Mouse (Mus musculus): ENCODE measurements around the gene Fbxo28.
A peak's percentile ranks its signal among the peaks of the same experiment; 100 is the strongest.
"Not testable (repeated sequence)": the region's sequence is repeated elsewhere in the genome, so short reads cannot be mapped to it uniquely, and the experiment has no call there.

Fbxo28 gene

DNA sequence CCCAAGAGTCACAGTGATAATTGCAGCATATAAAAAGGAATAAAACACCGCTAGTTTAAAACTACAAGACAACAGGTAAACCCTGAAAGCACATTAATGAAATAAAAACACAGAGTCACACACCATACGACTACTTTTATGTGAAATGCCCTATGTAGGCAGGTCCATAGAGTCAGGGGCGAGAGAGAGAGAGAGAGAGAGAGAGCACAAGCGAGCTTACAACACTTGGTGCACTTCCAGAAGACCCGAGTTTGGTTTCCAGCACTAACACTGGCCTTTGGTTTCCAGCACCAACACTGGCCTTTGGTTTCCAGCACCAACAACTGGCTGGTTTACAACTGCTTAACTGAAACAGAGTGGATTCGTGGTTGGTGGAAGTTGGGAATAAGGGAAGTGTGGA is 564 bp upstream of the Fbxo28 start:
- DNase-seq (ENCODE audit: low spot score): no peak

DNA sequence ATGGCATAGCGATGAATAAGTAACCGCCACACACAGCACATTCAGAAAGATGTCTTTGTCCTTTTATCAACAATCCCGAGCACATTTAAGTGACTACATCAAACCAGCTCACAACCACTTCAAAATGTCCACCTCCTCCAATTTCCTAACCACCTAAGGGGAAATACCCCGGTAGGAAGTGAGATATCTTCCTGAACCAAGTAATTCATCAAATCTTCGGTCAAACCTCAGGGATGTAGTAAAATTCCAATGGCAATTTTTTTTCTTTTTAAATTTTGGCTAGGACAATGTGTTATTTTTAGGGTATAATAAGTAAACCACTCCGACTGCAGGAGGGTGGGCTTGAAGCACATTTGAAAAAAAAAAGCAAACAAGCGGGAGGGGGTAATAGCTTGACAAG is 1.1 kb downstream of the Fbxo28 start:
- DNase-seq (ENCODE audit: low spot score): peak; percentile 12

DNA sequence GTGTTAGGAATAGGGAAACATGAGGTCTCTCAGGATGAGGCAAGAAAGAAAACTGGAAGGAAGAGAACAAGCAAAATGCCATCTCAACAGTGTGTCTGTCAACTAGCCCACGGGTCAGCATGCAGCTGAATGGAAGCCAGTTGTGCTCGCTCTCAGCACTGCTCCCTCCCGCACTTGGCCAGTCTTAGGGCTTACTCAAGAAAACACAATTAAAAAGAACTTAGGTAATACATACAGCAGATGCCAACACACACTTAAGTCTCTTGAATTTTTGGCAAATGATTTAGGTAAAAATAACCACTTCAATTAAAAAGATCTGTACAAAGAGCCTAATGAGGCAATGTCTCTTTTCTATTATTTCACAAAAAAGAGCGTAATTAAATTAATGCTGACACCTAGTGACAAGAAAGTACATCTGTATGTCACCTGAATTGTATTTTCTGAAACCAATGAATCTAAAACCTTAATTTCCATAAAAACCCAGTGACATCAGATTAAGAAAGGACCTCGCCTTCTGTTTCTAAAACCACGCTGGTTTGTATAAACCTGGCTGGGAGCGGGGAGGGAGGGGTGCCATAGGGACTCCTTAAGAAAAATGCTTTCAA is 2.4 kb downstream of the Fbxo28 start:
- DNase-seq (ENCODE audit: low spot score): no peak

DNA sequence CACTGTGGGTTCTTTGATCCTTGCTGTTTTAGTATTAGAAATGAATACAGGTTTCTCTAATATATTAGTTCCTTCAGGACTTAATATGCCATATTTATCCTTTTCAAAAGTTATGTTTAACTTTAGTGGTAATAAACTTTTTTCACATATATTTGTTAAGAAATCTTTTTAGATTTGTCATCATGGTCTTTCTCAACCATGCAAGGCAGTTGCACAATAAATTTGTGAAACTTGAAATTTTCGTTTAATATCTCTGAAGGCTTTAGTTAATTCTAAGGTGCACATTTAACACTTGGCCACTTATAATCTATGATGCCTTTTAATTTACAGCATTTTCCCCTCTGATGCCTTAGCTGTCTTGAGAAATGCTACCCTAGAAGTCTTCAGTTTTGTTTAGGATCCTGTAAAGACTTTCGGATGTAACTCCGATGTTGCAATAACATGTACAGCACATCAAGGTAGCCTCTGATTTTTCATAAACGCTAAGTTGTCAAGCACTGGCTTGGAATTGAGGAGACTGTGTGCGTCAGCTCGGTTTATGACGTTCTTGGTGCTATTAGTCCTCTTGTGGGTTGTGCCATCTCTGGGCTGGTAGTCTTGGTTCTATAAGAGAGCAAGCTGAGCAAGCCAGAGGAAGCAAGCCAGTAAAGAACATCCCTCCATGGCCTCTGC is 7.5 kb downstream of the Fbxo28 start:
- no peak for DNase-seq (ENCODE audit: low spot score)

DNA sequence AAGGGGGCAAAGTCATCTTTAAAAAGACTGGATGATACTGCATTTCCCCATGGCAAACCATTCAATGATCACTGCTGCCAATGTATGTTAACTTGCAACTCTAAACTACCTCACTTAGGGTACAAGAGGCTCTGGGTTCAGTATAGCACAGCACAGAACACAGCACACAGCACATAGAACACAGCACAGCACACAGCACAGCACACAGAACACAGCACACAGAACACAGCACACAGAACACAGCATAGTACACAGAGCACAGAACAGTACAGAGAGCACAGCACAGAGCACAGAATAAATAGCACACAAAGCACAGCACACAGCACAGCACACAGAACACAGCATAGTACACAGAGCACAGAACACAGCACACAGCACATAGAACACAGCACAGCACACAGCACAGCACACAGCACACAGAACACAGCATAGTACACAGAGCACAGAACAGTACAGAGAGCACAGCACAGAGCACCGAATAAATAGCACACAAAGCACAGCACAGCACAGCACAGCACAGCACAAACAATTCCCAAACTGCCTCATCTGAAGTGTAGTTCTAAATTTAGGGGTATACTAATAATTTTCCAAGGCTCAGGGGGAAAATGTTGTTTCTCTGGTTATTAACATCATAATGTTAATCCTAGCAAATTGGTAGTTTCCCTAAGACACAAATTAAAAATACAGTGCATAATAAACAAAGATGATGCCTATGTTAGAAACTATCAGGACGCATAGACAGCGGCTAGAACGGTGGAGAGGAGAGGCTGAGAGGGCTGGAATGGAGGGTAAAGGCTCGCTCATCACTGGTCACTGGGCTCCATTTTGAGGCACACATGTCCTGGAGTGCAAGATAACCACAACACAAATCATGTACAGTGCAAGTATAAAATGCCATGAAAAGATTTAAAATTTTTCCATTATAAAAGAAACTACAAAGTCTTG is 9.1 kb downstream of the Fbxo28 start:
- DNase-seq (ENCODE audit: low spot score): no peak

DNA sequence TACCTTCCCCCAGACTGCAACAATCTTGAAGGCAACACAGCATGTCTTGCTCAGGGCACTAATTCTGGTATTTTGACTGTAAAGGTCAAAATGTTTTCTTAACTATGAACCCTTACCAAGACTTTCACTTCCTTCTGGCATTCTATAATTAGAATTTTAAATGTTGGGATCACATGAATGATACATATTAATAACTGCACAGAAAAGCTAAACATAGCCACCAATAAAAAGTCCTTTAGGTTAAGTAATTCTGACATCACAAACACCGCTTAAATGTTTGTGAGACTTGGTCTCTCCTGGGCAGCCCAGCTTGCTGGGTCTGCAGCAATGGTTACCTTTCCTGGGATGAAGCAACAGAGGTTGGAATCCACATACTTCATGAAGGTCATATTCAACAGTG is 15.5 kb downstream of the Fbxo28 start:
- no peak for DNase-seq (ENCODE audit: low spot score)

DNA sequence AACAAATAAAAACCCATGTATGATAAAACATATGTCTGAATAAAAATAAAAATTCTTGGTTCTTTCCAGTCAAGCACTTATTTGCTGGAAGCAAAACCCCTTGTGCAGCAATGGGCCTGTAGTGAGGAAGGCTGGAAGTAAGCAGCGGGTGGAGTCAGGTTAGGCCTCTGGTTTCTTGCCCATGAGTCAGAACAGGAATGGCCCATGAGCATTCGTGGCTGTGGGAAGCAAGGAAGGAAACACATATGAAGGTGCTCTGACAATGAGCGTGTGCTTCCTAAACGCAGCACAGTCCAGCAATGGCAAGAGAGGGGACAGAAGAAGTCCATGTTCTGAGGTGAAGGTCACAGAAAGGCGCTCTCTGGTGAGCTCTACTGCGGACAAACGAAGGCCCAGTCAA is 16.9 kb downstream of the Fbxo28 start:
- DNase-seq (ENCODE audit: low spot score): no peak

DNA sequence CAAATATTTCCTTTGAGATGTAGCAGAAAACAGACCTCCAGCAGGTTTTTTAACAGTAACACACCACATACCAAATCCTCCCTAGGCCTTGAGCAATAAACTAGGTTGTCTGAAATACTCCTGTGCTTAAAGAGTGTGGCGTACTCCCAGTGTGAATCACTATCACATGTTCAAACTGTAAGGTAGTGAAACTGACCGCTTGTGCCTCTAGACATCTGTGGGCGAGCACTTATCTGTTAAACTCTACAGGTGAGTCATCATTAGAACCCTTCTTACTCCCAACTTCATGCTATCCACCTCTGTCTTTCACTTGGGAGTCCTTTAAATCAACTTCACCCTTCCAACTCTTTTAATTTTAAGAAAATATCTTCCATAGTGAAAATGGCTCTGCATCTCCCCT is 18.3 kb downstream of the Fbxo28 start:
- DNase-seq (ENCODE audit: low spot score): no peak

DNA sequence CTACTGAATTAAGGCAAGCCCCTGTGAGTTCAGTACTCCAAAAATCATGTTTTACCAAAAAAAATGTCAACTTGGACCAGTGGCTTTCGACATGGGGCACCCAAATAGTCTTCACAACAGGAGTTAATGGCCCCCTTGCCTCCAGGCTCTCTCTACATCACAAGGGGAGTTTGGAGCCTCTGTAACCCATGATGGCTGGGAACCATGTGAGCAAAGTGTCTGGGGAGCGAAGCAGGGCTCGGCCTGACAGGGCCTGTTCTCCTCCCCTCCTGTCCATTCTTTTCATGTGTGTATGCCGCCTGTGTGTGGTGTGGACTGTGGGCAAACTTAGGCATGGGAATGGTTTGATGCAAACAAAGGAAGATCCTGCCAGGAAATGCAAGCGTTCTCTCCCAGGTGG is 27.2 kb downstream of the Fbxo28 start:
- no peak for DNase-seq (ENCODE audit: low spot score)

DNA sequence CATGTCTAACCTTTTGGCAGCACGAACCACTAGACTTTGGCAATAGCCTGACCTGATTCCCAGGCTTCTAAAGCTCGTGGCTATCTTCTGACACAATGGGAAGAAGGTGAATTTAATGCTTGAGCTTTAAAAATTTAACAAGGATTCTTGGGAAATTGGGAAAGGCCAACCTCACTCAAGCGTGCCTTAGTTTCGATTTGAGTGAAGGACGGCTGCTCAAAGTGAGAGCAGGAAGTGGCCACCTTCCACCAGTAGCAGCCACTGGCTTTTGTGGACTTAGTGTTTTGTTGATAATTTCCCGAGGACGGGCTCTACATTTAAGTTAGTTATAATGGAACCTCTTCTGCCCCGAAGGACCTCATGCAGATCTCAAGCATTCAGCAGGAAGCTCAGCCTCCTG is 28.2 kb downstream of the Fbxo28 start:
- DNase-seq (ENCODE audit: low spot score): no peak

DNA sequence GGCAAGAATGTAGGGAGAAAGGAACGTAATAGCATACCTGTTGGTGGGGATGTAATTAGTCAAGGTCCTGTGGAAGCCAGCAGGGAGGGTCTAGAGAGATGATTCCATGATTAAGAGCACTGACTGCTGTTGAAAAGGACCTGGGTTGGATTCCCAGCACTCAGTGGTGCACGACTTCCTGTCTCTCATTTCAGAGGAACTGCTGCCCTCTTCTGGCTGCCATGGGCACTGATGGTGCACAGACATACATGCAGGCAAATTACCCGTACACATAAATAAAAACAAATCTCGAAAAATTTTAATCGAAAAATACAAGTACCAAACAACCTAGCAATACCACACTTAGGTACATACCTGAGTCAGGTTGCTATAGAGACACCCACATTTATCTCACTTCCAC is 30.1 kb downstream of the Fbxo28 start:
- no peak for DNase-seq (ENCODE audit: low spot score)

DNA sequence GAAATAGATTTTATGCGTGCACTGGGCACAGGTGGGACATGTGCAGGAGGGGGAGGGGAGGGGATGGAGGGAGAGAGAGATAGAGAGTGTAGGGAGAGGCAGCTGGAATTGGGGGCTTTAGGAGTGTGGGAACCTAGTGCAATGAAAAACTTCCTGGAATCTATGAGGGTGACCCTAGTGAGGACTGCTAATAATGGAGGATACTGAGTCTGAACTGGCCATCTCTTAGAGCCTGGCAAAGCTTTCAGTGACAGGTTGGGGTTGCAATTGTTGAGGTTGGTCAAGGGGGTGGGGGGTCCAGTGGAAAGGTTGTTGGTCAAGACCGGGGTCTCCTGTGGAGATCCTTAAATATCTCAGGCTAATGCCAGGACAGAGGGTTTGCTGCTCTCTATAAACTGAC is 31.1 kb downstream of the Fbxo28 start:
- DNase-seq (ENCODE audit: low spot score): no peak

DNA sequence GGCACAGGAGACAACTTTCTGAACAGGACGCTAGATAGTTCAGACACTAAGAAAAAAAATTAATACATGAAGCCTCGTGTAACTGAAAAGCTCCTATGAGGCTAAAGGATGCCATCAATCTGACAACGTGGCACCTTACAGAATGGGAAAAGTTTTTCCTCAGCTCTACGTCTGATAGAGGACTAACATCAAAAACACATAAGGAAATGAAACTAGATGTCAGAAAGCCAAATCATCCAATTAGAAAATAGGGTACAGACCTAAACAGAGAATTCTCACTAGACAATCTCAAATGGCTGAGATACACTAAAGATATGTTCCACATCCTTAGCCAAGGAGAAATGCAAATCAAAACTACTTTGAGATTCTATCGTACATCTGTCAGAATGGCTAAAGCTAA is 32.0 kb downstream of the Fbxo28 start:
- no peak for DNase-seq (ENCODE audit: low spot score)

DNA sequence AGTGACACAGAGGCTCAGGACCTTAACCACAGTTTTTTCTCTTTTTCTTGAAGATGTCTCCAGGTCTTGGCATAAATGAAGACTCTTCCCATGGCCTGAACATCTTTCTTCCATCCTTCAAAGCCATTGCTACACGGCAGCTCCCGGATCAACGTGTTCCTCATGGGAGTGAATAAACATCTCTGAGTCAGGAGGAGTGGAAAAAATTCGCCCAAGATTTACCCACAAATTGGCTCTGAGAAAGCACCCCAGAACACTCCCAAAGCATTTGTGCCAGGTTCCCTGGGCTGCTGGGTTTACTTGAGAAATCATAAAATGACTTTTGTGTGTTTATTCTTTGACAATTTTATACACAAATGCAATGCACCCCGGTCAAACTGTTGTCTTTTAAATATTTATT is 38.5 kb downstream of the Fbxo28 start:
- no peak for DNase-seq (ENCODE audit: low spot score)

DNA sequence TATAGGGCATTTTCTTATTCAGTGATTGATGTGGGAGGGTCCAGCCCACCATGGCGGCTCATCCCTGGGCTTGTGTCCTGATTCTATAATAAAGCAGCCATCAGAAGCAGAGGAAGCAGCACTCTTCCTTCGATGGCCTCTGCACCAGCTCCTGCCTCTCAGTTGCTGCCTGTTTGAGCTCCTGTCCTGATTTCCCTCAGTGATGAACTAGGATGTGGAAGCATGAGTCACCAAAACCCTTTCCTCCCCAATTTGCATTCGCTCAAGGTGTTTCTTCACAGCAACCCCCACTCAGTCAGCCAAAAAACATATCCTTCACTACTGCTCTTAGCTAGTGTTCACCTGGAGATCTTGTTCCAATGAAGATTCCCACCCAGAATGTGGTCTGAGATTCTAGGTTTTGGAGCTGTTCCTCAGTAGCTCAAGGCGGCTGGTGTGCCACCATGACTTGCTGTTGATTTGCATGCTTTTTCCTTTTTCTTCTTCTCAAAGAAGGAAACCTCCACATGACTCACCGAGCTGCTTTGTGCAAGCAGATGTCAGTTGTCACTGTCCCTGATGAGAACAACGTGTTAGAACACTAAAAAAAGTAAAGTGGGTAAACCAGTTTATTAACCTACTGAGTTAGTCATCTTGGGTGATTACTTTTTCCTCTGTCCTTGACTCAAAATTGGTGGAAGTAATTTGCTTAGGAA is 39.1 kb downstream of the Fbxo28 start:
- DNase-seq (ENCODE audit: low spot score): no peak

DNA sequence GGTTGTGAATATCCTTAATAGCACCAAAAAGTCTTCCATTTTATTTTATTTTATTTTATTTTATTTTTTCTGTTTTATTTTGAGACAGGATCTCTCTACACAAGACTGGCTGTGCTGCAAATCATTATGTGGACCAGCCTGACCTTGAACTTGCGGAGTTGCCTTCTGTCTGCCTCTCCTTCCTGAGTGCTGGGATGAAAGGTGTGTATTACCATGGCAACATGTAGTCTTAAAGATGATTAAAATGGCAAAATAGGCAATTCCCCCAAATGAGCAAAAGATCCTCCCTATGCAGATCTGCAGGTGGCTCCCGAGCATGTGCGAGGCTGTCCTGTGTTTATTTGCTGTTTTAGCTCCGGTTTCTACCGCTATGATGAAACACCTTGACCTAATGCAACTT is 43.6 kb downstream of the Fbxo28 start:
- DNase-seq (ENCODE audit: low spot score): no peak

DNA sequence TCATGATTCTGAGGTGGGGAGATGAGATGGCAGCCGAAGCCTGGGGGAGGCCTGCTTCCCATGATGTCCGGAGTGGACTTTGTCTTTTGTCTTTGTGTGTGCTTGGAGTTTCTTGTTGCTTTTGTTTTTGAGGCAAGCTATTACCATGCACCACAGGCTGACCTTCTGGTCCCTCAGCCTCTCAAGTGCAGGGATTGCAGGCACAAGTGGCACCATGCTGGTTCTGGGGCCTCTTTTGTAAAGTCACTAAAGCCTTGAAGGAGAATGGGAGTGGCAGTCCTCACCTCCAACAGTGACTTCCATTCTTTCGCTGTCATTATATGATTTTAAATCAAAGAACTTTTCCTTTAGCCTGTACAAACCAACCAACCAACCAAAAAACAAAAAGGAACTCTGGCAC is 44.2 kb downstream of the Fbxo28 start:
- peak; percentile 12 for DNase-seq (ENCODE audit: low spot score)

DNA sequence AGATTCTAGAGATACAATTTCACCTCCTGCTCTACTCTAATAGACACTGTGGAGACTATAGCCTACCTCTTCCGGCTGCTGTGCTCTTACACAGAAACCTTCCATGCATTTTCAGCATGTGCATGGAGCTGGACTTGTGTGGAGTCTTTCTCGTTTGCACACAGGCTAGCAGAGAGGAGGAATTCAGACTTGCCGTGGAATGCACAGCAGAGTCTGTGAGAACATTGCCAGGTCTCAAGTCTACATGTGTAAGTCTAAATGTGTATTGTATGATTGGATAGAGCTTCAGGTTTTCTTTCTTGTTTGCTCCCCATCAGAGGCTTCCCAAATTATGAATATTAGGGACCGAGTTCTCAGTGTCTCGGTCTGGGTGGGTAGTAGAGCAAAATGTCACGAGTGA is 44.6 kb downstream of the Fbxo28 start:
- DNase-seq (ENCODE audit: low spot score): no peak

DNA sequence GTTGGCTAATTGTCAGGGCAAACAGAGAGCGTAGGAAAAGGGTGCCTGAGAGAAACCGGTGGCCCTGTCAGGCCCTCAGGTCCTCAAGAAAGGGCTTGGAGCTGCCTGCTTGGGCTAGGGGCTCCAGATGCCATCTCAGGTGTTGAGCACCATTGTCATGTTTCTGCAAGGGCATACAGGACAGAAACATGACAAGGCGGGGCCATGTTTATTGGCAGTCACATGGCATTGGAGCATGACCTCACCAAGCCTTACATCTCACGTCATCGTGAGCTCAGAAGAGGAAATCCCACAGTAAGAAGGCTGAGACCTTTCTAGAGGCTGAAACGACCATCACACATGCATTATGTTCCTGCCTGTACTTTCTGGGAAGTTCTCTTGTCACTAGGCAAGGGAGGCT is 45.3 kb downstream of the Fbxo28 start:
- no peak for DNase-seq (ENCODE audit: low spot score)

DNA sequence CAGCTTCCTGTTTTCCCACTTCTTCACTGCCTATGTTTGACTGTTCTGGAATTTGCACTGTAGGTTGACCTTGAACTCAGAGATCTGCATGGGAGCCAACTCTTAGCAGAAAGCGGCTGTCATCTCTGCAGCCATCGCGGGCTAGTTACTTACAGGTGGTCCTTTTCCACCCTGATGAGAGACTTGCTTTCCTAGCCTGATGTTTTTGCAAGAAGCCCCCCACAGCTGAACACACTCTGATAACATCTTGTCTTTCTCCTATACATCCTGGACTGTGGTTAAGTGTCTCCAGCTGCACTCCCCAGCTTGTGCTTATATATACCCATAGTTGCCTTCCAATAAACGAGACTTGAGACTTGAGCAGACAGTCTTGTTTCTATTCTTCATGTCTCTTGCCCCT is 49.1 kb downstream of the Fbxo28 start:
- no peak for DNase-seq (ENCODE audit: low spot score)

DNA sequence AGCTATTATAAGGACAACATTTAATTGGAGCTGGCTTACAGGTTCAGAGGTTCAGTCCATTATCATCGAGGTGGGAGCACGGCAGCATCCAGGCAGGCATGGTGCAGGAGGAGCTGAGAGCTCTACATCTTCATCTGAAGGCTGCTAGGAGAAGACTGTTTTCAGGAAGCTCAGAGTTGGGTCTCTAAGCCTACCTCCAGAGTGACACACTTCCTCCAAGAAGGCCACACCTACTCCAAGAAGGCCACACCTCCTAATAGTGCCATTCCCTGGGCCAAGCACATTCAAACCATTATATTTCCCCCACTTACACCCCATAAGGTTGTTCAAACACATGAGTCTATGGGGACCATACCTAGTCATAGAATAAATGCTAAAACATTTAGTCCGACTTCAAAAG is 50.7 kb downstream of the Fbxo28 start:
- not testable (repeated sequence) for DNase-seq (ENCODE audit: low spot score)

DNA sequence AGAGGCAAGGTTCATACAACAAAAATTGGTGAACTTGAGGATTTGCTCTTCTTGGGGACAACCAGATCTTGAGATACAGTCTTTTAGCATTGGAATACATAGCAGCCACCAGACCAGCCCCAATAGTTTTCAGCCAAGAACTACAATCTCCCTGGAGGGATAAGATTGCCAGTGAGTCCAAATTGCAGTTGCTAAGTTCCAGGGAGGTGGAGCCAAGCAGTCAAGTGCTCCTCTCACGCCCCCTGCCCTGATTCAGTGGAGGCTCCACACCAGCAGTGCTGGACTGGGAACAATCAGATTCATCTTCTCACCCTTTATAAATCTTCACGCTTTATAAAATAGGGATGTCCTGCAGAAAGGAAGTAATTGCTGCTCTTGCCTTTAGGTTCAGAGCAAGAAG is 51.6 kb downstream of the Fbxo28 start:
- DNase-seq (ENCODE audit: low spot score): no peak

DNA sequence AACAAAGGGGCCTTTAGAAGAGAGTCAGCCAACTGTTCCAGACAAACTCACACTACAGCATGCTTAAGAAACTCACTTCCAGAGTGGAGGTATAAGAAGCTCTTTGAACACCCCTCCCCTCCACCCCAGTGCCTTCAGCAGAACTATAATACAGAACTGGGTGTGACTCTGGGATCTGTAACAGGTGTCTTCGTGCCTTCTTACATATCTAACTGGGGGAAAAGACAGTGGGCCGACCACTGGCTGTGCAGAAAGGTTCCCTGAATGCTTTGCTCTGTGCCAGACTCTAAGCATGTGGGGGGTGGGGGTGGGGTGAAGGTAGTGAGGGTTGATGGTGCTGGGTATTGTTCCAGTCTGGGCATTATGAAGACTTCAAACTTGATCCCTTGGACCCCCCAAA is 52.8 kb downstream of the Fbxo28 start:
- no peak for DNase-seq (ENCODE audit: low spot score)

All from embryo, embryonic 10.5 days (tissue).